8 mouse cellular contexts compared by ENCODE assay signal in the genomic region with DNA sequence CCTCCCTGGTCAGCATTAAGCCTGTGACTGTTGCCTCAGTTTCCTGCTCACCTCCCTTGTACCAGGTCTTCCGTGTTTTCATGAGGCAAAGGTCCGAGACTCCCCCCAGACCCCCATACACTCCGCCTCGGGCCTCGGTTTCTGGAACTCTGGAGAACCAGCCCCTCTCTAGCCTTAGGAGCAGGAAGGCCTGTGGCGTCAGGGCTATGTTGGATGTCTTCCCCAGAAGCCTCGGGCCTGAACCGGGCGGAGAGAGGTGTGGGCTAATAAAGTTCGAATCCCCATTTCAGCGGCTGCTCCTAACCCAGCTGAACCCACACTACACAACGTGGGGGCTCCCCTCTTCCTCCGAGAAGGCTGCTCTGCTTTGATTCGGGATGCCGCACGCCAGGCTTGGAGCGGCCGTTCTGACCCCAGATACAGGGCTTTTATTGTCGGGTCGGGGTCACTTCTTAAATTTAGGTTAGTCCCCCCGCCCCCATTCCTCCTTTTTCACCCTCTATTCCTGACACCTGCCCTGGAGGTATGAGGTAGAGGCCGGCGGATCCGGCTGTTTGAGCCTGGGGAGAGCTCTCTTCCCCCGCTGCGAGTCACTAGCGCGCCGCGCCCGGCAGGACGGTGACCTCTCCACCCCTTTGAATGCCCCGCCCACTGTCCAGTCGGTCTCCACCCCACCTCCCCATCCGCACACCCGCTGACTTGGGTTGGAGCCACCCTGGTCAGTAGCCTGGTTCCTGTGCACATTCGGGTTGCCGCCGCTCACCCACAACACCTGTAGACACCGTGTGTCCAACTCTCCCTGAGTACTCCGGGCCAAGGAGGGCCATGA. TPM values are rescaled to one million over a fixed set of nuclear protein-coding genes. Genes with fewer than 3 reads are reported as not detected.
DNase-seq lines count a peak whose midpoint lies in the region; ATAC-seq and TF ChIP-seq lines count a peak whose summit lies in the region.

A gene (plus strand): TSS at position 683 of the 829 bp plus-strand sequence.

- no peaks in the 10 kb centered on the region for H3K4me1 ChIP-seq in brown adipose tissue, adult 24 weeks (ENCODE audit: control insufficient read depth, insufficient read depth, insufficient read length, low read length)
- H3K4me1 ChIP-seq in hindbrain, postnatal 0 days (ENCODE audit: insufficient read depth, low read length): peaks cover 9% of the 10 kb centered on the region; the same call in 1 of the 2 replicates
- peaks cover 40% of the 10 kb centered on the region for H3K4me1 ChIP-seq in limb, embryonic 10.5 days
- peaks cover 15% of the 10 kb centered on the region for H3K4me1 ChIP-seq in midbrain, embryonic 11.5 days (ENCODE audit: control insufficient read depth, insufficient read depth, low read length)

- WGBS in hindbrain, postnatal 0 days: 14% methylated on average over 41 of the region's 41 CpGs
- WGBS in limb, embryonic 10.5 days: 2% methylated on average over 41 of the region's 41 CpGs
- WGBS in midbrain, embryonic 11.5 days: 2% methylated on average over 41 of the region's 41 CpGs

- 0 out of 2 replicates have a peak, but pooled peaks have one; percentile 4 for ATAC-seq in hindbrain, postnatal 0 days
- peak; percentile 33 for ATAC-seq in midbrain, embryonic 11.5 days (ENCODE audit: low FRiP score)

- no peaks in the 10 kb centered on the region for H3K9me3 ChIP-seq in hindbrain, postnatal 0 days (ENCODE audit: low read length)
- no peaks in the 10 kb centered on the region for H3K9me3 ChIP-seq in limb, embryonic 10.5 days (replicated peaks)
- H3K9me3 ChIP-seq in midbrain, embryonic 11.5 days (ENCODE audit: control insufficient read depth, low read length): peaks cover 3% of the 10 kb centered on the region; the same call in 1 of the 2 replicates

- peaks cover 8% of the 10 kb centered on the region; the same call in 1 of the 2 replicates for H3K36me3 ChIP-seq in hindbrain, postnatal 0 days (ENCODE audit: insufficient read depth, low read length)
- H3K36me3 ChIP-seq in limb, embryonic 10.5 days: peaks cover 33% of the 10 kb centered on the region
- H3K36me3 ChIP-seq in midbrain, embryonic 11.5 days (ENCODE audit: control insufficient read depth, insufficient read depth, low read length): peaks cover 5% of the 10 kb centered on the region

- intact Hi-C loops in gastrocnemius, postnatal 36 days (cut with DNase I): no loop called here

- DNase-seq in cerebellum, adult 11-12 months: peak; percentile 49
- no peak for DNase-seq in cerebellum, adult 11 months
- DNase-seq in gastrocnemius, postnatal 36 days: peak; percentile 51 to 72
- no peak for DNase-seq in hindbrain, postnatal 0 days (ENCODE audit: low spot score)
- peak; percentile 54 for DNase-seq in limb, embryonic 10.5 days (ENCODE audit: low spot score)
- DNase-seq in midbrain, embryonic 11.5 days (ENCODE audit: low spot score, missing footprints): peak; percentile 93
- peak; percentile 48 to 70 for DNase-seq in urinary bladder, postnatal 4 days (ENCODE audit: low spot score in 2 of 2)

- no peak within 1 kb of the TSS for H3K9ac ChIP-seq in hindbrain, postnatal 0 days (replicated peaks; ENCODE audit: low read length)
- peak within 1 kb of the TSS; percentile 27 for H3K9ac ChIP-seq in midbrain, embryonic 11.5 days (ENCODE audit: low read length)

- H3K27ac ChIP-seq in brown adipose tissue, adult 24 weeks (replicated peaks; ENCODE audit: low read depth, low read length): peak within 1 kb of the TSS; percentile 100
- H3K27ac ChIP-seq in hindbrain, postnatal 0 days: peak within 1 kb of the TSS; percentile 56; the same call in 1 of the 2 replicates
- H3K27ac ChIP-seq in limb, embryonic 10.5 days: no peak within 1 kb of the TSS
- no peak within 1 kb of the TSS; the same call in 1 of the 2 replicates for H3K27ac ChIP-seq in midbrain, embryonic 11.5 days (ENCODE audit: low read depth, low read length)

- peak within 1 kb of the TSS; percentile 90 for H3K4me3 ChIP-seq in brown adipose tissue, adult 24 weeks (ENCODE audit: insufficient read depth, low read depth, low read length)
- H3K4me3 ChIP-seq in hindbrain, postnatal 0 days (ENCODE audit: low read length): peak within 1 kb of the TSS; percentile 40
- H3K4me3 ChIP-seq in limb, embryonic 10.5 days: peak within 1 kb of the TSS; percentile 39
- peak within 1 kb of the TSS; percentile 7; the same call in 1 of the 2 replicates for H3K4me3 ChIP-seq in midbrain, embryonic 11.5 days (ENCODE audit: low read depth, low read length)

- no peak for TF ChIP-seq CTCF in hindbrain, postnatal 0 days (IDR thresholded peaks at IDR 0.05; ENCODE audit: low read depth)

- H3K27me3 ChIP-seq in hindbrain, postnatal 0 days (ENCODE audit: insufficient read depth, low read length): peaks cover 38% of the 10 kb centered on the region
- H3K27me3 ChIP-seq in limb, embryonic 10.5 days (ENCODE audit: low read depth, poor library complexity, severe bottlenecking): peaks cover 74% of the 10 kb centered on the region
- peaks cover 57% of the 10 kb centered on the region for H3K27me3 ChIP-seq in midbrain, embryonic 11.5 days (ENCODE audit: control insufficient read depth, insufficient read depth, low read length)

- peak within 1 kb of the TSS; percentile 82 for H3K4me2 ChIP-seq in hindbrain, postnatal 0 days (ENCODE audit: low read depth, low read length)
- peak within 1 kb of the TSS; percentile 19 for H3K4me2 ChIP-seq in midbrain, embryonic 11.5 days

RNA-seq across cellular contexts. Expression of the gene that starts here (rescaled TPM):
- 15.0 and 29.4 TPM in 2 replicates for polyA plus RNA-seq in brown adipose tissue, adult 24 weeks (2012; ENCODE audit: insufficient read depth, insufficient read length, missing spikeins)
- total RNA-seq in gastrocnemius, postnatal 36 days (2021): 10 to 100 TPM; 20.8 to 23.3 TPM
- total RNA-seq in hindbrain, postnatal 0 days (2014; rRNA removed): 34.2 and 43.7 TPM in 2 replicates
- 36.1 and 37.9 TPM in 2 replicates for polyA plus RNA-seq in hindbrain, postnatal 0 days (2015; fragmentation: Nextera tagmentation; extraction: Ambion mirVana)
- polyA plus RNA-seq in limb, embryonic 10.5 days (2016; fragmentation: Nextera tagmentation; extraction: Ambion mirVana): 33.7 and 34.3 TPM in 2 replicates
- 25.1 and 29.6 TPM in 2 replicates for polyA plus RNA-seq in midbrain, embryonic 11.5 days (2014; fragmentation: Nextera tagmentation; extraction: Ambion mirVana)

Comparison
In these comparisons a context has a peak if more than half of its experiments do, and no peak if none do; other contexts are left out.
1. DNase-seq: peak in cerebellum, adult 11-12 months (single experiment), gastrocnemius, postnatal 36 days (2 of 2), limb, embryonic 10.5 days (single experiment), midbrain, embryonic 11.5 days (single experiment) and urinary bladder, postnatal 4 days (2 of 2); none in cerebellum, adult 11 months (single experiment) and hindbrain, postnatal 0 days (single experiment).
2. H3K27ac ChIP-seq: peak in brown adipose tissue, adult 24 weeks (single experiment) and hindbrain, postnatal 0 days (single experiment); none in limb, embryonic 10.5 days (single experiment) and midbrain, embryonic 11.5 days (single experiment).
3. H3K4me3 ChIP-seq: peak in every context shown above with its lines; median percentile 90 in brown adipose tissue, adult 24 weeks; 40 in hindbrain, postnatal 0 days; 39 in limb, embryonic 10.5 days; 7 in midbrain, embryonic 11.5 days.